Mouse (Mus musculus): ENCODE data around the gene Cdh12. TPM values are rescaled to one million over a fixed set of nuclear protein-coding genes. Genes with fewer than 3 reads are reported as not detected.
A peak's percentile ranks its signal among the peaks of the same experiment; 100 is the strongest.
"Not testable (repeated sequence)": the region's sequence is repeated elsewhere in the genome, so short reads cannot be mapped to it uniquely, and the experiment has no call there.

The Cdh12 gene
- total and polyA plus RNA-seq, 3 experiments: not detected

DNA sequence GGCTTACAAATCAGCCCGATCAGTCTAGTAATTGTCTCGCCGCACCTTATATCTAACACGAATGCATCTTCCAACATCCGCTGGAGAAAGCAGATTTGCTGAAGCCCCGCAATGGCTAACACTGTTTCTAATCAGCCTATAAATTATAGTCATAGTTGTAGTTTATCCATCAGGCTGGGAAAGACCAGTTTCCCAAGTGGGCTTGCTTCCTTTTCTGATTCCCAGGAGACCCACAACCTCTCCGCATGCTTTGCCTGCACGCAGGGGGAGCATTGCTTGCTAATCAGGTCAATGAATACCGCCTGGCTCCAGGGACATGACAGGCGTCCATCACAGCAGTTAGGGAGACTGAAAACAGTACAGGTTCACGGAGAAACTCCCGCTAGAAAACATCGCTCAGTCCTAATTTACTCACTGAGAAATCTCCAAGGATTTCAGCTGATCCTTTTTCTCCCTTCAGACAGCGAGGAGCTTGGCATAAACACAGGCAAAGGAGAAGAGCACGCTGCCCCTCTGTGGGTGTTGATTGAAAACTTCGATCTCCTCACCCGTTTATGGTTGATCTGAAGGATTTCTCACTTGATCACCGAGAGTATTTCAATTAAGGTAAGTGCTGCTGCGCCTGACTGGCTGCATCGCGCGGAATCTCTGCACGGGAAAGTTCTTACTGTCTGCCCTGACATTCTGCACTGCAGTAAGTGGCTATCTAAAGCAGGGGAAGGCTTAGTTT is 662.0 kb downstream of the Cdh12 start:
- H3K79me2 ChIP-seq (ENCODE audit: control insufficient read depth, insufficient read depth, low read length, poor library complexity): no peaks in the 10 kb centered on the region
- no peak for DNase-seq (ENCODE audit: low read depth, low spot score)
- H3K27ac ChIP-seq (ENCODE audit: control insufficient read depth, low read depth, low read length): no peak overlapping the region
- no peaks in the 10 kb centered on the region for H3K27me3 ChIP-seq (ENCODE audit: control insufficient read depth in 1 of 2, insufficient read depth in 2 of 2, low read length in 2 of 2)
- TF ChIP-seq POLR2AphosphoS2 (IDR thresholded peaks at IDR 0.05; ENCODE audit: low read length) (no peak), TCF12 (IDR thresholded peaks at IDR 0.05; ENCODE audit: low read depth, low read length) (no peak), HCFC1 (IDR thresholded peaks at IDR 0.05; ENCODE audit: low read depth, low read length) (no peak), CHD1 (IDR thresholded peaks at IDR 0.05; ENCODE audit: low read depth, low read length) (no peak), POLR2AphosphoS5 (IDR thresholded peaks at IDR 0.05; ENCODE audit: borderline replicate concordance, low read depth, low read length) (no peak), EP300 (IDR thresholded peaks at IDR 0.05; ENCODE audit: low read depth in 1 of 2, low read length in 2 of 2) (no peak), ZMIZ1 (IDR thresholded peaks at IDR 0.05; ENCODE audit: low read depth, low read length) (no peak), SIN3A (IDR thresholded peaks at IDR 0.05; ENCODE audit: low read length) (no peak), NELFE (IDR thresholded peaks at IDR 0.05; ENCODE audit: low read depth, low read length) (no peak)
- no peak overlapping the region for H3K4me3 ChIP-seq (ENCODE audit: control insufficient read depth in 1 of 2, insufficient read depth in 1 of 2, low read depth in 2 of 2, low read length in 2 of 2)
- no peaks in the 10 kb centered on the region for H3K9me3 ChIP-seq (replicated peaks; ENCODE audit: insufficient read depth, low read length)
- H3K4me1 ChIP-seq (ENCODE audit: control insufficient read depth in 1 of 2, insufficient read depth in 2 of 2, low read length in 2 of 2): peaks cover 0 to 4% of the 10 kb centered on the region in 2 experiments; a peak in 1 of 4 replicates
- no peak overlapping the region for H3K9ac ChIP-seq (ENCODE audit: control insufficient read depth, low read depth, low read length, poor library complexity, severe bottlenecking)
- H3K36me3 ChIP-seq (ENCODE audit: control insufficient read depth in 1 of 2, insufficient read depth in 2 of 2, low read length in 2 of 2): no peaks in the 10 kb centered on the region

DNA sequence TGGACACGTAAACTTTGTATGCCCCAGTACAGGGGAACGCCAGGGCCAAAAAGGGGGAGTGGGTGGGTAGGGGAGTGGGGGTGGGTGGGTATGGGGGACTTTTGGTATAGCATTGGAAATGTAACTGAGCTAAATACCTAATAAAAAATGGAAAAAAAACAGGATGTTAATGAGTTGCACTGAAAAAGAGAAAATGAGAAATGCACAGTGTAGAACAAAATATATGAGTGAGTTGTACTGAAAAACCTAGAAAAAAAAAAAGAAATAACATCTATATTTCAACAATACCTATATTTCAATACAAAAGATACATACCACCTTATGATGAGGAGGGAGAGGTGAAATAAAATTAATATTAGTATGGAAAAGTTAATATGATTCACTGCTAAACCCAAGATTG is 665.7 kb downstream of the Cdh12 start:
- peak; percentile 42 for DNase-seq (ENCODE audit: low read depth, low spot score)

DNA sequence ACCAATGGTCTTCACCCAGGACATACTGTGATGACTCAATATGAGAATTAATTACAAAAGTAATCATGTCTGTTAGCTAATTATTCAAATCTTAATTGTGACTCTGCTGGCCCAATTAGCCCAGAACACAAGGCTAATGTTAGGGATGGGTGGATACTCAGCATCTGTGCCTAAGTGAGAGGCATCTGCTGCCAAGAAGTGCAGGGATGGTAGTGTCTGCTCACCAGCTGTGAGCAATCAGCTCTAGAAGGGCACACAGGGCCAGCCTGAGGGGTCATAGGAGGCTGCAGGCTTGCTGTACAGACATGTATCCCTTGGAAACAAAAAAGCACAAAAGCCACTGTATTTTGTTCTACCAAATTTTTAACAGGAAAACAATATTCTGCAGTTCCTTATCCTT is 681.6 kb downstream of the Cdh12 start:
- H3K9ac ChIP-seq (ENCODE audit: control insufficient read depth, low read depth, low read length, poor library complexity, severe bottlenecking): no peak overlapping the region
- no peak for DNase-seq (ENCODE audit: low read depth, low spot score)
- no peak for TF ChIP-seq ZNF384 (IDR thresholded peaks at IDR 0.05; ENCODE audit: low read depth, low read length)
- TF ChIP-seq MEF2A (IDR thresholded peaks at IDR 0.05; ENCODE audit: extremely low read depth, insufficient replicate concordance, low read depth, low read length, poor library complexity, severe bottlenecking): no peak
- TF ChIP-seq MYC (IDR thresholded peaks at IDR 0.05; ENCODE audit: low read depth, low read length): no peak
- TF ChIP-seq CHD1 (IDR thresholded peaks at IDR 0.05; ENCODE audit: low read depth, low read length): no peak
- no peak for TF ChIP-seq SIN3A (IDR thresholded peaks at IDR 0.05; ENCODE audit: low read length)
- no peak for TF ChIP-seq JUND (IDR thresholded peaks at IDR 0.05; ENCODE audit: low read depth, low read length)
- no peak for TF ChIP-seq MAZ (IDR thresholded peaks at IDR 0.05; ENCODE audit: low read depth, low read length)
- TF ChIP-seq BHLHE40 (IDR thresholded peaks at IDR 0.05; ENCODE audit: borderline replicate concordance, low read depth, low read length): no peak
- no peak overlapping the region for H3K27ac ChIP-seq (ENCODE audit: control insufficient read depth, low read depth, low read length)
- no peaks in the 10 kb centered on the region for H3K79me2 ChIP-seq (ENCODE audit: control insufficient read depth, insufficient read depth, low read length, poor library complexity)
- H3K4me3 ChIP-seq (ENCODE audit: control insufficient read depth in 1 of 2, insufficient read depth in 1 of 2, low read depth in 2 of 2, low read length in 2 of 2): no peak overlapping the region
- no peaks in the 10 kb centered on the region for H3K4me1 ChIP-seq (ENCODE audit: control insufficient read depth in 1 of 2, insufficient read depth in 2 of 2, low read length in 2 of 2)
- no peaks in the 10 kb centered on the region for H3K36me3 ChIP-seq (ENCODE audit: control insufficient read depth in 1 of 2, insufficient read depth in 2 of 2, low read length in 2 of 2)
- H3K27me3 ChIP-seq (ENCODE audit: control insufficient read depth in 1 of 2, insufficient read depth in 2 of 2, low read length in 2 of 2): no peaks in the 10 kb centered on the region
- no peaks in the 10 kb centered on the region for H3K9me3 ChIP-seq (replicated peaks; ENCODE audit: insufficient read depth, low read length)

More for the DNA sequence above, 665.7 kb downstream of the Cdh12 start:
- H3K79me2 ChIP-seq (ENCODE audit: control insufficient read depth, insufficient read depth, low read length, poor library complexity); H3K36me3 ChIP-seq (ENCODE audit: control insufficient read depth in 1 of 2, insufficient read depth in 2 of 2, low read length in 2 of 2); H3K4me3 ChIP-seq (ENCODE audit: control insufficient read depth in 1 of 2, insufficient read depth in 1 of 2, low read depth in 2 of 2, low read length in 2 of 2); H3K4me1 ChIP-seq (ENCODE audit: control insufficient read depth in 1 of 2, insufficient read depth in 2 of 2, low read length in 2 of 2); H3K9me3 ChIP-seq (replicated peaks; ENCODE audit: insufficient read depth, low read length); H3K27me3 ChIP-seq (ENCODE audit: control insufficient read depth in 1 of 2, insufficient read depth in 2 of 2, low read length in 2 of 2); H3K9ac ChIP-seq (ENCODE audit: control insufficient read depth, low read depth, low read length, poor library complexity, severe bottlenecking); H3K27ac ChIP-seq (ENCODE audit: control insufficient read depth, low read depth, low read length): not testable (repeated sequence)

Measured in MEL (cell line).